Mouse (Mus musculus) MN1 (cell line): ENCODE measurements around the gene Gfpt2.
A peak's percentile ranks its signal among the peaks of the same experiment; 100 is the strongest.
"Not testable (repeated sequence)": the region's sequence is repeated elsewhere in the genome, so short reads cannot be mapped to it uniquely, and the experiment has no call there.

Experiments used
- DNase-seq: peaks from one replicate; pipeline ENCODE4 v3.0.0-alpha.2; 2016; ENCODE audit warnings: low spot score

Gfpt2 gene

DNA sequence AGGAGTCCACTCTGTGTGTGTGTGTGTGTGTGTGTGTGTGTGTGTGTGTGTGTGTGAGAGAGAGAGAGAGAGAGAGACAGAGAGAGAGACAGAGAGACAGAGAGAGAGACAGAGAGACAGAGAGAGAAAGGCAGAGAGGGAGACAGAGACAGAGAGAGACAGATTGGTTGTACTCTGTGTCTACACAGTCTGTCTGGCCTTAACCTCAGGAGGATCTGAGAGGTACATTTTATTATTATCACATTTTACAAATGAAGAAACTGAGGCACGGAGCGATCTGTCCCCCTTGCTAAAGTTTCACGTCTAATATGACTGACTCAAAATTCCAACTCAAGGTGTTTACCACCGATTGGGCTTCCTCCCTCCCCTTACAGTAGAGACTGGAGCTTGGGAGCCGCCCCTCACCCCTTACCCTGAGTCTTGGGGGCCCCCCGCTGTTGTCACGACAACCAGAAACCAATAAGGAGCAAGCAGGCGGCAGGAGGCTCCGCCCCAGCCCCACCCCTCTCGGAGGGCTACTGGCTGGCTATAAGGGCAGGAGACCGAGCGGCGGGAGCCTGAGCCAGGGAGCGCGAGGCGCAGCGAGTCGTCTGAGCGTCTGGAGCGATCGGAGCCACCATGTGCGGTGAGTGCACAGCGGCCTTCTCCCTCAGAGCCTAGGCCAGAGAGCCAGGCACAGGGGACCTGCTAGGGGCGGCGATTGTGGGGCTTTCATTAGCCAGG lies at the start of gene Gfpt2:
Gene Gfpt2 (plus strand): TSS at position 560 of the 723 bp plus-strand sequence.
- DNase-seq: no peak

DNA sequence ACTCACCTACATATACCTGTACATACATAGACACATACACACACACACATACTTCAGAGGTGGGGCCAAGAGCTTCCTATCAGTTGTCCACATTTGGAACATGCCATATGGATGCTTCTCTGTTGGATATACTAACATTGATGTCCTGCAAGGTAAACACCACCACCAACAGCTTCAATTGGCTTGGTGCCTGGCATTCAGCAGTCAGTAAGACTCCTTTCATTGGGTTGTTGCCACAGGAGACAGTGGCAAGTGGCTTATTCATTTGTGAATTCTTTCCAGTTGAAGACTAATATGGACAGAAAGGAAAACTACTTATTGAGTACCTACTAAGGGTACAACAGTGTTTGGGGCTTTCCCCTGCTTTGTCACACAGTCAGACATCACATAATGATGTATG lies 49.0 kb upstream of the Gfpt2 start:
- no peak for DNase-seq

DNA sequence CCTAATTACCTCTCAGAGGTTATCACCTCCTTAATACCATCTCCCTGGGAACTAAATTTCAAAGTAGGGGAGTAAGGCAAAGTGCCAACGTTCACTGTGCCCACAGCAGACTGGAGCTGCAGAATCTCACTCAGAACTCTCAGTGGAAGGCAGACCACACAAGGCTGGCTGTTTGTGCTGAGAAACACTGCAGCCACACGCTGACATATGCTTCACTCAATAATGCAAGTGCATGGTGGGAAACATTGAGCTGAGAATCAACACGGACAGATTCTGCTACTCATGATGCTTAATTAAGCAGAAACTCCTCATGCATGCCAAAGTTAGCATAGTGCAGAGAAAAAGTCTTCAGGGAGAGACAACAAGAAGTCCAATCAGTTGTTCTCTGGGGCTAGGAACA lies 48.1 kb upstream of the Gfpt2 start:
- no peak for DNase-seq

DNA sequence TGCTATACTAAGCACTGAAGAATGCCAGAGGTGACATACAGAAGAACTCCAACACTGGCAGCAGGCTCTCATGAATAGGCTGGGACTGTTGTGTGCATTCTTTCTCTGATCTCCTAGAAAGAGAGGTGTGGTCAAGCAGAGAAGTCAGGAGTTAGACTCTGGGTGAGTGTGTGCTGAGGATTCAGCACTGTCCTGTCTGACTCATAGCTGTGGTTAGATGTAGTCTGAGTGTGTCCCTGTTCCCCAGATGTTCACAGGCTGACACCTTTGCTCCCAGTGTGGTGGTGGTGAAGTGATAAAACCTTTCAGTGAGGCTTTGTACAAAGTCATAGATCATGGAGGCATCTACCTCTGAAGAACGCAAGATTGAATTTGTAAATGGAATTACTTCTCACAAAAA lies 47.2 kb upstream of the Gfpt2 start:
- no peak for DNase-seq

DNA sequence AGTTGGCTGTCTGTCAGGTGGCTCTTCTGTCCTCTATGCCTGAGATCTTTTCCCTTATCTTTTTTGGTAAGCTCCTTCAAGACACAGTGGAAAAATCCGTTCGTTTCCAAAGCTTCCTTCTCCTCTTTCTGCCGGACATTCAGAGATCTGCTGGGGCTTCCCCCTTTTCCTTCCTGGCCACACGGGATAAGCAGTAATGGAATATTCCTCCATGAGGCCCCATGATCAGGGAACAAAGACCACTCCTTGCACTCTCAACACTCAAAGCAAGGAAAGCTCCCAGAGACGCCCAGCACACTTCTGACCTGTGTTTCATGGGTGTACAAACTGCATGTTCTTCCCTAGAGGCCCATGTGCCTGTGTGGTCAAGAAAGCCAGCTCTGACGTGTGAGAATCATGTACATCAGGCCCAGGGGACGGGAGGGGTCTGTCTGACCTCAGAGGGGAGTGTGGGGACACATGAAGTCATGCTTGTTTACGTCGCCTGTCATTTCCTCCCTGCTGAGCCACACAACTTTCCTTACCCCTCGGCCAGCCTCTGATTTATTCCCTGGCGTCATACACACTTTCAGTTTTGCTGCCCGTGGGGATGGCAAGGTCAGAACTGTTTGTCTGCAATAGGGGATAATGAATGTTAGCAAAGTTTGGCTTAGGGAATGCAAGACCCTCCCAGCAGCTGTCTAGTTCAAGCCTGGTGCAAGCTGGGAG lies 38.9 kb upstream of the Gfpt2 start:
- no peak for DNase-seq

DNA sequence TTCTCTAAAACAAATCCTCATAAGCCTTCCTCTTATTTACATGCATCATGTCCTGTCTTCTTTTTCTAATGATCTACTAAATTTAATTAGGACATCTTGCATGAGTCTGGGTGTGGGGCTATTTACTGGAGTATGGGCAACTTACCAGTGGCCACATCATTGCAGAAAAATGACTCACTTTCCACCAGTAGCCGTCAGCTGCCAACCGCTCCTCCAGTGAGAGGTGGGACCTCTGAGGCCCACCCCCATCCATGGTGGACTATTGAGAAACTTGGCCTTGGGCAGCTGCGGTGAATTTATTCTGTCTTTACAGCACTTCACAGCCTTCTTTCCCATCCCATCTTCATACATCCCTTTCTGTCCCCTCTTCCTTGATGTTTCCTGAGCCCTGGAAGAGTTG lies 35.9 kb upstream of the Gfpt2 start:
- DNase-seq: no peak

DNA sequence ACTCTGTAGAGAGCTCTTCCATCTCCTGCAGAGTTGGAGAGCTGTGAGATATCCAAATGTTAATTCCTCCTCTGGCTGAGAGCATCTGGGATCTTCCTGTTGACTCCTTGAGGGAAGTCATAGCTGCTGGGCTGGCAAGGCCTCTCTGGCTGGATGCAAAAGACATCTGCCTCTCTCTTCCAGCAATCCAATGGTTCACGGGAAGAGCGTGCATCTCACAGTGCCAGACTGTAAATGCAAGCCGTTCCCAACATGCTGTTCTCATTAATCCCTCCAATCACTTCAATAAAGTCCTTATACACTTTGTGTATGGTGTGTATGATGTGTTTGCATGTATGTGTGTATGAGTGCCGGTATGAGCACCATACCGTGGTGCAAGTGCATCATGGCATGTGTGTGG lies 32.8 kb upstream of the Gfpt2 start:
- no peak for DNase-seq

DNA sequence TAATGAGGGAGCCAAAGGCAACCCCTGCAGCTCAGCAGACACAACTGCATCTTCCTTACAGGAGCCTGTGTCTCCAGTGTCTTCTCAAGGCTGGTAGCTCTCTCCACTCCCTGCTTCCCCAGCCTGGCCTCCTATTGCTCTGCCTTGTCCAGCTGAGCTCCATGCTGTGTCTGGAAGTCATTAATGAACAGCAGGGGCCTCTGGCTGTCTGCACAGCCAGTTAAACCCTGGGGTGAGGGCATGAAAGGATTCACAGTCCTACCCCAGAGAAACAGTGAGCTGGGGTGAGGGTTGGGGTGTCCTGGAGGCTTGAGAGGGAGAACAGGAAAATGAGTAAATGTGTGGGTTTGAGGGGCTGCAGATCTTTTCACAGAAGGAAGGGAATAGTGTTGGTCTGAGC lies 30.4 kb upstream of the Gfpt2 start:
- no peak for DNase-seq

DNA sequence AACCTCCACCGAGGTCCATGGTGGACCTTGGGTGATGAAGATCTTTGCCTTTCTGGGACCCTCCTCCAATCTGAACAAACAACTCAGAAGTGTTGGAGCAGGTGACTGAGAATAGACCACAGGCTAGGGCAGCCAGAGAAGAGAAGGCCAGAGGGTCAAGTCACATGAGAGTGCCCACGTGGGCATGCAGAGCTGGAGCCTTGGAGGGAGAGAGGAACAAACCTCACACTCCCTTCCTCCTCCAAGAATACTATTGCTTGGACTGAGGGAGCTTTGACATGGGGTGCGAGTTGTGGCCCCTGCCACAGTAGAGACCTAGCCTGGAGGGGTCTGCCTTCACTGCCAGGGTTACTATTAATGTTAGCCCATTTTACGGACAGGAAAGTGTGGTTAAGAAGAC lies 30.0 kb upstream of the Gfpt2 start:
- DNase-seq: no peak

DNA sequence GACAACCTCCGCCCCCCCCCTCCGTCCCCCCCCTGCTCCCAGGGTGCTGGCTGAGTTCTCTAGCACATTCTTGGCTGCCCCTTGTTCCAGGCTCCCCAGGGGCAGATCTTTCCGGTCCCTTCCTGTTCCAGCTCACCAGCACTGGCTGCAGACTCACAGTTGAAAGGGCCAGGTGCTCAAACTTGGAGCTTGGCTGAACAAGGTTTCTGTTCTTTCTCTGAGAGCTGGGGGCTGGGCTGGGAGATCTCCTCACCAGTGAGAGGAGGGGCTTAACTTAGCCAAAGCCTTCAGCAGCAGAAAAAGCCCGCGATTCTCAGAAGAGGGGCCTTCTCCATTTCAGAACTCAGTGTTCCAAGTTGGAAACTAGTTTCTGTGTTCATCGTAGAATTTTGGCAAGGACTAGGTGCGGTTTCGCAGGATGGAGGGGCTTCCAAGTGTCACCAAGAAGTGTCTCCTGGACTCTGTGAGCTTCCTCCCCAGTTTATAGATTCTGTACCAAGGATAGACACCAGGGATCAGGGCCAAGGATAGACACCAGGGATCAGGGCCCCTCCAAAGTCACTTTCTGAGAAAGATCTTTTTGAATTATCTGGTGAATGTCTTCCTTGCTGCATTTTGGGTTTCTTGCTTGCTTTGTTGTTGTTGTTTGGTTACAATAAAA lies 29.2 kb upstream of the Gfpt2 start:
- DNase-seq: peak; percentile 13

DNA sequence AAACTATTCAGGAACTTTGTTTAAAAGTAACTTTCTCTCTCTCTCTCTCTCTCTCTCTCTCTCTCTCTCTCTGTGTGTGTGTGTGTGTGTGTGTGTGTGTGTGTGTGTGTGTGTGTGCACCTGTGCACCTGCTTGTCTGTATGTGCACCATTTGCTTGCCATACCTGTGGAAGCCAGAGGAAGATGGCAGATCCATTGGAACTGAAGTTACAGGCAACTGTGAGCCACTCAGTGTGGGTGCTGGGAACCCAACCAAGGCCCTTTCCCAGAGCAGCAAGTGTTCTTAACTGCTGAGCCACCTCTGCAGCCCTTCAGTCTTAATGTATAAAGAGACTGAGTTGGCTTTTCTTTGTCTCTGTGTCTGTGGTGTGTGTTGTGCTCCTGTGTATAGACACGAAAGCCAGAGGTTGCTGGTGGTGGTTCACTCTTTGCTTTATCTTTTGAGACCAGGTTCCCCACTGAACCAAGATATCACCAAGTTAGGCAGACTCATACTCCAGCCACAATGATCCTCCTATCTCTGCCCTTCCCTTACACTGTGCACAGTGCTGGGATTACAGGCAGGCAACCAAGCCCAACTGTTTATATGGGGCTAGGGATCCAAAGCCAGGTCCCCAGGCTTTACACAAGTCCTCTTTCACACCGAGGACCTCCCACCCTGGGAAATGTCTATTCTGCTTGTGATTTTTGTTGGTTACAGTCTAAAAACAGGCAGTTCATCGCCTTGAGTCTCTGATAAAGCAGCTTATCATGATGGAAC lies 28.4 kb upstream of the Gfpt2 start:
- no peak for DNase-seq

DNA sequence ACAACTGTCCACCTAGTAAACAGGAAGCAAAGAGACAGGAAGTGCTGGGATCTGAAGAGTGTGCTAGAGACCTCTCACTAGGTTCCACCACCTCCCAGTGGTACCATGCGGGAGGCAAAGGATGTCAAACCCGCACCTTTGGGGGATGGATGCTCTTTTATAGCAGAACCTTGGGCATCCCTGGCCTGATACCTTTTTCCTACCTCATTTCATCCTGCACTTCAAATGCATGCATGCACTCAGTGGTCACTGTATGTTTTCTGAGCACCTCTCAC lies 27.9 kb upstream of the Gfpt2 start:
- DNase-seq: no peak

DNA sequence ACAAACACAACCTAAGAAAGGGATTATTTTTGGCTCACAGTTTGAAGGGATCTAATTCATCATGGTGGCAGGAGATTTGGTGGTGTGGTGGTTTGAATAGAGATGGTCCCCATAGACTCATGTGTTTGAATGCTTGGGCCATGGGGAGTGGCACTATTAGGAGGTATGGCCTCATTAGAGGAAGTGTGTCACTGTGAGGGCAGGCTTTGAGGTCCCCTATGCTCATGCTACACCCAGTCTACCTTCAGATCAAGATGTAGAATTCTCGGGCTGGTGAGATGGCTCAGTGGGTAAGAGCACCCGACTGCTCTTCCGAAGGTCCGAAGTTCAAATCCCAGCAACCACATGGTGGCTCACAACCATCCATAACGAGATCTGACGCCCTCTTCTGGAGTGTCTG lies 26.5 kb upstream of the Gfpt2 start:
- not testable (repeated sequence) for DNase-seq

DNA sequence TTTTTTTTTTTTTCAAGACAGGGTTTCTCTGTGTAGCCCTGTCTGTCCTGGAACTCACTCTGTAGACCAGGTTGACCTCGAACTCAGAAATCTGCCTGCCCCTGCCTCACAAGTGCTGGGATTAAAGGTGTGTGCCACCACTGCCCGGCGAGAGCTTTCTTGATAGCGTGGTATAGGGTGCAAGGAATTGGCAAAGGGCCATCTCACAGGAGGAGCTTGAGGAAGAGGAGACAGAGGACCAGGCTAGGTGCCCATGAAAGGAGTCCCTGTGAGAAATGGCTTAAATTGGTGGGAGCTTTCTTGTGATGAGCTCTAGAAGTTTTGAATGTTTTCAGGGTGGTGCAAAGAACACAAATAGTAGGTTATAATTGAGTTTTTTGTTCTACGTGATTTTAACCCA lies 25.2 kb upstream of the Gfpt2 start:
- DNase-seq: no peak

DNA sequence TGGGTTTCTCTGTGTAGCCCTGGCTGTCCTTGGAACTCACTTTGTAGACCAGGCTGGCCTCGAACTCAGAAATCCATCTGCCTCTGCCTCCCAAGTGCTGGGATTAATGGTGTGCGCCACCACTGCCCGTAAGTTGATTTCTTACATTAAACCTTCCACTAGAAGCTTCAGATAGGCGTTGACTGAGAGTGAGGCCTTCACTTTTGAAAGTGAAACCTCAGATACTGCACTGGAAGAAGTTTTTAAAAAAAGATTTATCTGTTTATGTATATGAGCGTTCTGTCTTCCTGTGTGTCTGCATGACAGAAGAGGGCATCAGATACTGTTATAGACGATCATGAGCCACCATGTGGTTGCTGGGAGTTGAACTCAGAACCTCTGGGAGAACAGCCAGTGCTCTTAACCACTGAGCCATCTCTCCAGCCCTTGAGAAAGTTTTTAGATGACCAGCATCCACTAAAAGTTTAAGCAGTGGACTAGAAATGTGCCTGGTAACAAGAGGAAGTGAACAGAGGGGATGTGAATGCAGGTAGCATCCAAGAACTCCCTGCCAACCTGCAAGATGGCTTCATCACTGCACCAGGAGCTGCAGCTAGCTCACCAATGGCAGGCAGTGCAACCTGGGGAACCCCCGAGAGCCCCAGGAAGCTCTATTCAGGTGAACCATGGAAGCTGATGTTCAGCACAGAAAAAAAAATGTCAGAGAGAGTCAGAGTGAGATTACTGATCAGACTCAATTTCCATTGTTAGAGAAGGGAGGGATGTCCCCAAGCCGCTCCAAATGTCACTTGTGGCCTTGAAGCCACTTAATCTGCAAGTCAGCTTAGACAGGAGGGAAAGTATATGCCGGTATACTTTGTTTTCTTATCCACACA lies 23.1 kb upstream of the Gfpt2 start:
- no peak for DNase-seq

DNA sequence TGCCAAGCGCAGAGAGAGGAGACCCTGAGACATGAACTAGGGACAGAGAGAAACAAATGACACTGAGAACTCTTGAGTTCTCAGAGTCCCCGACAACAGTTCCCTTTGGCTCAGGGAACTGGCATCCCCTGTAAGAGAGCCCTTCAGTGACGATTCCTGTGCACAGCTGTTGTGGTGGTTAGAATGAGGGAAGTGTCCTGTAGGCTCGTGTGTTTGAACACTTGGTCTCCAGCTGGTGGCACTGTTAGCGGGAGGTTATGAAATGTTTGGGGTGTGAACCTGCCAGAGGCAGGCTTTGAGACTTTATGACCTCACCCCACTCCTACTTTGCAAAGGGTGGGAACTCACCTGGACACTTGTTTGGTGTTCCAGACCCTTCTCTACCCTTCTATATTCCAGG lies 21.7 kb upstream of the Gfpt2 start:
- DNase-seq: no peak

DNA sequence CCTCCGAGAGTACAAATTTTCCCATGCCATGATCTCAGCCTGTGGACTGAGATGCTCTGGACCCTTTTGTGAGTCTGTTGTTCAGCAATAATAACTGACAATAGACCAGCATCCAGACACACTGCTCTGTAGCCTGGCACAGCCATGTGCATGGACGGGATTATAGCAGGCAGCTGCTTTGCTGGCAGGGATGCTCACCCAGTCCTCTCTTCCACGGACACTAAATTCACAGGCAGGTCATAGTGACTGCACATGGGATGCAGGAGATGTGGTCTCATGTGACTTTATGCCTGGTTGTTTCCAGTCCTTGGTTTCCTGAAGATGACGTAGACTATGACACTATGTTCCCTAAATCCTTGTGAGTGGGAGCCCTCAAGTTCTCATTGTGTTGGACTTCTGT lies 19.1 kb upstream of the Gfpt2 start:
- no peak for DNase-seq

DNA sequence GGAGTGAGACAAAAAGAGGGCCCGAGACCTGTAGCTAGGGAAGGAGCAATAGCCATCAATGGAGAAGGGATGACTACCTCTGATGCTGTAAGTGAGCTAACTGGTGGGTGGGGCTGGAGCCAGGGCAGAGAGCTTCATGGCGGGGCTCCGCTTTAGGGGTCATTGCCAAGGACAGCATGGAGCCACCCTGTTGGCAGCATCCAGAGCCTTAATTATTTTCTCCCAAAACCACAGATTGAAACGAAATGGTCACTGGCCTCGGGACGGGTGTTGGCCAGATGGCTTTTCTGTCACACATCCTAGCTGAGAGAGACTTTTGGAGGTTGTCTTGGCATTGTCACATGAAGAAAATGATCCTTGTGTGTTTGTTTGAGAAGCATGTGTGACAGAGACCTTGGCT lies 15.1 kb upstream of the Gfpt2 start:
- DNase-seq: no peak

DNA sequence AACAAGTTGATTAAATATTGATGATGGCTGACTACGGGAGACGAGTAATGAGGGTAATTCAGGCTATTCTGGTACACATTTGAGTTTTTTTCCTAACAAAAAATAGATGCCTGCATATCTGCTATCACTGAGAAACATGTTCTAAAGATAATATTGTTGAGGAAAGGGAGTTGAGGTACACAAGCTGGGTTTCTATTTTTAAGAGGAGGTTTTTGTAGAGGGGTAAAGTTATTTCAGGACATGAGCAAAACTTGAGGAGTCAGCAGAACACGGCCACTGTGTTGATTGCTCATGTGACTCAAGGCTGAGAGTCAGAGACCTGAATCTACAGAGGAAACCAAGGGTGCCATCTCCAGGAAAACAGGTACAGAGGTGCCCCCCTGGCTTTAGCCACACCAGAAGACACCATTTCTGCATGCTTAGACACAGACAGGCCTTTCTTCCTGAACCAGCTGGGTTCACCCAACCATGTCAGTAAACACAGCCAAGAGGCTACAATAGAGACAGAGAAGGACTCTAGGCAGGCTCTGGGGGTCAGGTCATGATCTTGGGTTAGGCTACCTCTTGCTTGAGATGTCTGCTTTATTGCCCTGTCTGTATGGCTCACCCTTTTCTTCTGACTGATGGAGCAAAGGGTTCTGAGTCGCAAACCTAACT lies 13.7 kb upstream of the Gfpt2 start:
- no peak for DNase-seq

DNA sequence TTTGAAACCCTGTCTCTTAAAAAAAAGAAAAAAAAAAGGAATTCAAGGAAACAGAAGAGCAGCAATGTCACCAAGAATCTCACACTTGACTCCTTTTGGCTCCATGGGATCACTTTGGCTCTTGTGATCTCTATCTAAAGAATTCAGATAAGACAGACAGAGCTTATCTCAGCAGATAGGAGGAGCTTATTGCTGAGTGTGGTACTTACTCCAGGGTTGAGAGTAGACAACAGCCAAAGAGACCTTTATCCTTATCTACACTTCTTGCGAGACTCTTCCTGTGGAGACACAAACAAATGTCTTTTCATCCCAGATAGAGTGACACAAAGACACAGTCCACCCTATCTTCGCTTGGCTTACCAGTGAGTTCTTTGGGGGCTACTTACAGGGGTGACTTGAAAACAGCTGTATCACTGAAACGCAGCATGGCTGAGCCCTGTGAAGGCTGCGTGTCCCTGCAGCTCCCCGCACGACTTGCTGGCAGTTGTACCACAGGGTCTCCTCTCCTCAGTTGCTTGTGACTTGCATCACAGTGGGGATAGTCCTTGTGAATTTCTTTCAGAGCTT lies 12.1 kb upstream of the Gfpt2 start:
- no peak for DNase-seq

DNA sequence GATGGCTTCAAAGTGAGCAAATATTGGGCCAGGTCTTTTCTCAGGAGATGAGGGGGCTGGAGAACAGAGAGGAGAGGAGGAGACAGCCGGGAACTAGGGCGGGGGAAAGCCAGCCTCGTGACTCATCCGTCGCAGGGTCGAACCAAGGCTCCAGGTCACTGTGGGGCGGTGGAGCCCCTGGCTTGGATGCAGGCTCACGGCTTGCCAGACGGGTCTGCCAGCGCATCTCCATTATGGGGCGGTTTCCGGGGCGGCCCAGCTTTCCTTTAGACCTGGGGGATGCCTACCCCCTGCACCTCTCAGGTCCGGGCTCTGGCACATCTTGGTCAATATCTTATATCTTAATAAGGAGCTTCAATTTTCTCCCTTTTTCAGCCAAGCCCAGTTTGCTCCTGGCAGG lies 847 bp upstream of the Gfpt2 start:
- no peak for DNase-seq
